Mouse (Mus musculus) layer of hippocampus, adult 9-10 months (tissue): ENCODE measurements at regions not wholly inside any gene's neighbourhood (a gene's known extent, or its start where the extent isn't known, plus 50 kb on each side); places are given as distances from the start of the nearest gene placed in this dataset.
"Not testable (repeated sequence)": the region's sequence is repeated elsewhere in the genome, so short reads cannot be mapped to it uniquely, and the experiment has no call there.

Source experiments
- DNase-seq: peaks from one replicate; pipeline ENCODE4 v3.0.0; 2022; ENCODE audit warnings: low spot score

DNA sequence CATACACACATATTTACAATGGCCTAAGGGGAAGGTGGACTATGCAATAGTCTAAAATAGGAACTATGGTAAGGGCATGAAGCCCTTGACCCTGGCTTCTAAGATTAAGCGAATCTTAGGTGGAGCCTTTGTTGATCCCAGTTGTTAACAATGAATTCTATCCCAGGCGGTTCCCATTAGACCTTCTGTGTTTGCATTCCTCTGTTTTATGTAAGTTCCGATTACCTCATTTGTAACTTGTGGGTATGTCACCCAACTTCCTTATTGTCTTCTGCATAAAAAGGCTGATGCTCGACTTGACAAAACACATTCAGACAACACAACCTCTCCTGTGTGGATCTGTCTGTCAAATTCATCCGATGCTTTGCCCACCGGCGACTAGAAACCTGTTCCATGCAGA lies 335.6 kb downstream of the Gm11232 start:
- not testable (repeated sequence) for DNase-seq

GRCm38 (mm10) chr4:71409867-71410266 lies 347.9 kb downstream of the Gm11232 start:
- no peak for DNase-seq

DNA sequence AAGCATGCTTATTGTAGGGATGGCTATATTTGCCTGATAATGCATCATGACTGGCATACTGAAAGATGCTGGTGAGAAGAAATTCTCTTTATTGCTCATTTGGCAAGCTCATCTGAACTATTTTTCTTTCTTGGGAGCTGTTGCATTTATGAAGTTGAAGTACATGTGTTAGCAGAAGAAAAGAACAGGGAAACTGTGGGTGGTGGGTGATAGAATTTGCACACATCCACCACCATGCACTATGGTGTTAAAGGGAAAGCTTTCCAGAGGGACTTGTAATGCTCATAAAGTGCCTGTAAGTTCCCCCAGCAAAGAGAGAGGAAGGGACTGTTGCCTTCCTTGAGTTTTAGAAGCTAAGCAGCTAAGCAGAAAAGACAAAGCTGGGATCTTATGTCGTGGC lies 367.3 kb downstream of the Gm11232 start:
- no peak for DNase-seq

DNA sequence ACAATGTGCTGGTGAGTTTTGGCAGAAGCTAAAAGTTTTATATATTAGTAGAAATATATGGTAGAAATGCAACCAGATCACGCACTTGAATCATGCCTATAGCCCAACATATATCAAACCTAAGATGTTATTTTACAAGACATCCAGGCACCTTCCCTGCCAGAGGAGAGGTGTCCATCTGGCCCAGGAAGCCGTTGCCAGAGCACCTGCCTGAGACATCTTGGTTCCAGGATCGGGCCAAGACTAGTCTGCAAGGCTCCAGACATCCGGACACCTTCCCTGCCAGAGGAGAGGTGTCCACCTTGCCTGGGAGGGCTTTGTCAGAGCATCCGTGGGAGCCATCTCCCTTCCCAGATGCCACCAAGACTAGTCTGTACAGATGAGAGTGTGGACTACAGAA lies 388.5 kb downstream of the Gm11232 start:
- DNase-seq, result no peak

- DNase-seq, result no peak
These were observed 394.0 kb downstream of the Gm11232 start for GRCm38 (mm10) chr4:71363761-71364160.

GRCm38 (mm10) chr4:71357626-71358025 lies 400.1 kb downstream of the Gm11232 start:
- no peak for DNase-seq

GRCm38 (mm10) chr4:71356714-71357113 lies 401.1 kb downstream of the Gm11232 start:
- no peak for DNase-seq

DNA sequence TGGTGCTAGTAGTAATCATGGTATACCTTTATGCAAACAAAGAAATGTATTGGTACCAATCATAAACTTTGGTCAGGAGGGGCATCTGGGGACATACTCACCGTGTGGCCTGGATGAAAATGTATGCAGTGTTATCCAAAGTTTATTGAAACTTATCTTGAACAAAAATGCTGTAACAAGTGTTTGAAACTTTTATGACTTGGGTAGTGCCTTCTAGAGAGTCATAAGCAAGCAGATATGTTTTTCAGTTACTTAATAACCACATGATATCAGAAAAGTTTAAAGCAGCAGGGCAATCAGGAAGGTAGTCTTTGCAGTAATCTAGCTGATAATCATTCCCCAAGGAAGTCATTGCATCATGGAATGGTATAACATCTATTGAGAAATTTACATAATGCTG lies 401.5 kb downstream of the Gm11232 start:
- DNase-seq, result no peak

DNA sequence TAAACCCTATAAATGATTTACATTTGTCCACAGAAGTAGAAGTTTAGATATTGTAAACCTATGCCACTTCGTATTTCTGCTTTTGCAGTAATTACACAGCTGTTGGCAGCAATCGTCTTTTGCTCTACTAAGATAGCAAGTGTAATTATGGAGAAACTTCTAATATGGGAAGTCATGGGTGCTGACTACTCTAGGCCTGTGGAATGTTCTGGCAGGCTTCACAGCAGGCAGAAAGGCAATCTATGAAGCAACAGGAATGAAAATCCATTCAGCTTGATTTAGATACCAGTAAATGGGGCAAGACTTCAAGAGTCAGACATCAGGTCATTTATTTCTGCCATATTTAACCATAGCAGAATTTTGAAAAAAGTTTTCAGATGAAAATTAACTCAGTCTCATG lies 405.9 kb downstream of the Gm11232 start:
- DNase-seq, result no peak

DNA sequence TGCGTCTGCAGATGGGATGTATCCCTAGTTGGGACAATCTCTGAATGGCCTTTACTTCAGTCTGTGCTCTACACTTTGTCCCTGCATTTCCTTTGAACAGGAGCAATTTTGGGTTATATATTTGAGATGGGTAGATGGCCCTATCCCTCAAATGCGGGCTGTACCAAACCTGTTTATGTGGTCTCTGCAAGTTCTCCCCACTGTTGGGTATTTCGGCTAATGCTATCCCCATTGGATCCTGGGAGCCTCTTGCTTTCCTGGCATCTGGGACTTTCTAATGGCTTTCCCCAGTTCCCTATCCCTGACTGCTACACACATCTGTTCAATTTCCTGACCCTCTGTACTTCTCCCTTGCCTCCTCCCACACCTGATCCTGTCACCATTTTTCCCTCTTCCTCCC lies 414.7 kb downstream of the Gm11232 start:
- no peak for DNase-seq

- no peak for DNase-seq
These were observed 419.2 kb downstream of the Gm11232 start for GRCm38 (mm10) chr4:71338582-71338981.

GRCm38 (mm10) chr4:71332672-71333071 lies 425.1 kb downstream of the Gm11232 start:
- DNase-seq, result no peak

DNA sequence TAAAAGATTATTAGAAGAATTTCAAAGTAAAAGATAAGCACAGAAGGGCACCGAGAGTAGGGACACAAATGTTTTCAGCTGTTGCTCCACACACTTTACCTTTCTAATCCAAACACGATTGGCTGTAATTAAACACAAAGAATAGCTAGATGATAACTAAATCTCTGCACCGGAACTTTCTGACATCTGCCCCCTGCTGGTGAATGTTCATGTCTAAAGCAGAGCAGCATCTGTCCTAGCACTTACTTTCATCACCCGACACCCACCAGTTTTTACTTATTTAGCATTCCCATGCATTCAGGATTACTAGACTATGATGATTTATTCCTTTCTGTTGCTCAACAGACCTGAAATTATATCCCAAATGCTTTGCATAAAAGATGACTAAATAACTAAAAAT lies 425.7 kb downstream of the Gm11232 start:
- DNase-seq, result peak; percentile 21

DNA sequence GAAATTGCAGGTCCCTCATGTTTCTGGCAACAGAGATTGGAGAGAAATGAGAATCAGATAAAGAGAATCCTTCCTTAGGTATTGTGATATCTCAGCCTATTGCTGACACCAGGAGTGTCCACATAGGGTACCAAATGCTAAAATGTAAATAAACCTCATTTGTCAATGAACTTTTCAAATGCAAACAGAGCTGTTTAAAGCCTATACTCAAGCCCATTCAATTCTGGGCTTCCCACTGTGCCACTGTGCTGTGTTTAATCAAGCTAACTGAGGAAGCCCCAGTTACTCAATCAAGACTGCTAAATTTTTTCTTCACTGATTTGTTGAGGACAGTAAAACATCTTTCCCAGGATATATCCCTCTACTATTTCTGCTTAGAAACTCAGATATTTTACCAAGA lies 441.2 kb downstream of the Gm11232 start:
- no peak for DNase-seq

- DNase-seq, result no peak
These were observed 450.6 kb downstream of the Gm11232 start for GRCm38 (mm10) chr4:71307176-71307612.

DNA sequence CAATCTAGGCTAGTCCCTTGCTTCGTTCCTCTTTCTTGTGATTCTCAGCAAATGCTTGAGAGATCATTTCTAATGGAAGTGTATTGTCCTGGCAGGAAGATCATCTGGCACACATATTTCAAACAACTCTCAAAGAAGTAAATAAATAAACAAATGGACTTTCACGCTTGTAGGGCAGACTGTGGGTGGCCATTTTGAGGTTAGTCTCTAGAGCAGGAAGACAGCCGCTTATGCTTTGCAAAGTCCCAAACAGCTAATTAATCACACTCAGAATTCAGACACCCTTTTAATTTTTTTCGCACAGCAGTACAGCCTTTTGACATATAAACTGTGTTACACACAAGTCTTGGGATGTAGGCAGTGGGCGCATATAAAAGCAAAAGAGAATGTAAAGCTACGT lies 451.1 kb downstream of the Gm11232 start:
- DNase-seq, result no peak

DNA sequence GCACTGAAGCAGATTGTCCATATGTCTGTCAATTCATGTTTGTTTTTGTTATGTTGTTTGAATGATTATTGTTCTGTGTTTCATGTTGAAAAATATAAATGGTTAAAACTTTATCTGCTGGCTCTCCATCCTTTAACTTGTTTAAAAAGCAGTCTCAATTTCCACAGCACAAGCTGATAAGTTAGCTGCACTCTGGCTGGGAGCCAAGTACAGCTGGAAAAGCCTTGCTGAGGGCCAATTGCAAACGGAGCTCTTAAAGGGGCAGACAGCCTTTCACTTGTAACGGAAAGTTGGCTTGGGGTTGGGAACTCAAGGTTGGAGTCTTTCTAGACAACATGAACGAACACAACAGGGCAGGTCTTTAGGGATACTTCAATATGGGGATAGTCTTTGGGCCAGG lies 462.0 kb downstream of the Gm11232 start:
- not testable (repeated sequence) for DNase-seq

- no peak for DNase-seq
These were observed 466.0 kb downstream of the Gm11232 start for GRCm38 (mm10) chr4:71291741-71292149.

DNA sequence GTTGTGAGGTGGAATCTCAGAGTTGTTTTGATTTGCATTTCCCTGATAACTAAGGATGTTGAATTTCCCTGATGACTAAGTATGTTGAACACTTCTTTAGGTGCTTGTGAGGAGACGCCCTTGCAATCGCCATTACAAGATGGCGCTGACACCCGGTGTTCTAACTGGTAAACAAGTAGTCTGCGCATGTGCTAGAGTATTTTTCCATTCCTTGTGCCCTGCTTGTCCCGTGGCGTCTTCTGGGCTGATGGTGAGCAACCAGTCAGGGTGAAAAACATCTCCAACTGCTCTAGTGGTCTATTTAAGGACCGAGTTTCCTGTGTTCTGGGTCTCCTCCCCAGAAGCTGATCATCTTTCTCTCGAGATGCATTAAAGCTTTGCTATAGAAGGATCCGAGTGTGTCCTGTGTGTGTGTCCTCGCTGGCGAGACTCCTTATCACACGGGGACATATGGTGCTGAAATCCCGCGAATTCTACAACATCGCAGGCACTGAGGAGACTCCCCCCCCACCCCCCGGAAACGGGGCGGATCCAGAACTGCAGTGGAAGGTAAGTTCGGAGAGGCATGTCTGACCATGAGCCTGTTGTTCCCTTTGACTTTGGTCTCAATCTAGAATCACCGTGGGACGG lies 466.5 kb downstream of the Gm11232 start:
- DNase-seq, result not testable (repeated sequence)

DNA sequence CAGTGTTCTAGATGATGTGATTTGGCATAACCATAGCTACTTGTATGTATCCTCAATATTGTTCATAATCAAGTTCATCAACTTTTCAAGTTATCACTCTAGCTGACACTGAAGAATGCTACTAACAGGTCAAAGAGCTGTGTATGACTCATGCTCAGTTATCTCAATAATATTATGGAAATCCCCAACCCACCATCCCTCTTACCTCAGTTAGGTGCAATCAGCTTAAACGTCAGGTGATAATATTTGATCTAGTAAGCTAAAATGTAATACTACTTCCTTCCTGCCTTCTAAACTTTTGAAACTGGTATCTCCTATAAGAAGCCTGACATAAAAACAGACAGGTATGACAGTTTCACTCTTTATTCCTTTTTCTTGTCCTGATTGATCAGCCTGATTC lies 474.6 kb downstream of the Gm11232 start:
- DNase-seq, result no peak

- no peak for DNase-seq
These were observed 478.1 kb downstream of the Gm11232 start for GRCm38 (mm10) chr4:71279710-71280109.

DNA sequence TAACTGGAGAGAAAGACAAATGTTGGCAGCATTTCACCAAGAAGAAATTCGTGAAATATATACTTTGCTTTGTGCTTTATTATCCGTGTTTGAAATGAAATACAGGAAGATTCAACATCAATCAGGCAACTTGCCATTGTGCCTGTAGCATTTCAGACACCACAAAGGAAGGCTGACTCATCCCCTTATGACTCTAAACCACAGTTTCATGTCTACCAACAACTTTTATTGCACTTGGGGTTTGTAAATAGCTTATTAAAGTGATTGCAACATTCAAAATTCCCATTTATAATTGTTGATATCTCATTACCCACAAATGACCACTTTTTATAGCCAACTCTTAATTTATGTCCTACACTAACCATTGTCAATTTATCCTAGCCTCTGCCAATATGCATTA lies 497.9 kb downstream of the Gm11232 start:
- no peak for DNase-seq

DNA sequence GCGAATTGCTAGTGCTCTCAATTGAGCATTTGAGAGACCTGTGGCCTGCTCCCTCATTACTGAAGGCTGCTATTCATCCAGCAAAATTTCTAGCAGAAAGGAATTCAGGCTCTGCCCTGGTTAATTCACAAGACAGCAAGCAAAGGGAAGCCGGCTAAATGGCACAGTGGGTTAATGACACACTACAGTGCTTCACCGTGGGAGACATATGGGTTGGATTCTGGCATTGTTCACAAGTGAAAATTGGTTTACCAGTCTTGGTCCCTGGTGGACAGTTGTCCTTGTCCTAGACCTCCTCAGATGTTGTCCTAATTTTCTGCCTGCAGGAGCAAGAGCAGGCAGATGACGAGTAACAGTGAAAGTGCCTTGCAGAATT lies 527.3 kb downstream of the Gm11232 start:
- no peak for DNase-seq

- DNase-seq, result no peak
These were observed 527.8 kb downstream of the Gm11232 start for GRCm38 (mm10) chr4:71229796-71230496.
